Mouse (Mus musculus) midbrain, embryonic 16.5 days (tissue): ENCODE data around the gene Adamtsl5. TPM values are rescaled to one million over a fixed set of nuclear protein-coding genes. Genes with fewer than 3 reads are reported as not detected.

Source experiments
- ATAC-seq: fragments of 200-750 bp; cut with Nextera tagmentation; 2 replicates; pipeline ENCODE4 v1.8.0; 2017; ENCODE audit warnings: moderate TSS enrichment
- H3K27ac ChIP-seq: fragments of 300-500 bp; sonication (generic); 2 replicates; pipeline ENCODE4 v1.5.1; 2014; ENCODE audit warnings: mild to moderate bottlenecking, low read length, mixed read lengths
- H3K27me3 ChIP-seq: fragments of 300-500 bp; sonication (generic); 2 replicates; pipeline ENCODE4 v1.6.1; 2014; ENCODE audit warnings: low read depth, low read length, mixed read lengths; ENCODE audit not compliant: control insufficient read depth, insufficient read depth
- H3K36me3 ChIP-seq: fragments of 300-500 bp; sonication (generic); 2 replicates; pipeline ENCODE4 v1.6.1; 2014; ENCODE audit warnings: mild to moderate bottlenecking, low read length, moderate library complexity, mixed read lengths; ENCODE audit not compliant: control insufficient read depth, insufficient read depth
- H3K4me1 ChIP-seq: fragments of 300-500 bp; sonication (generic); 2 replicates; pipeline ENCODE4 v1.6.1; 2014; ENCODE audit warnings: mild to moderate bottlenecking, low read length, mixed read lengths; ENCODE audit not compliant: control insufficient read depth, insufficient read depth
- H3K4me2 ChIP-seq: fragments of 300-500 bp; sonication (generic); 2 replicates; pipeline ENCODE4 v1.6.1; 2014; ENCODE audit warnings: mild to moderate bottlenecking, low read length, mixed read lengths
- H3K4me3 ChIP-seq: fragments of 300-500 bp; sonication (generic); 2 replicates; pipeline ENCODE4 v1.5.1; 2014; ENCODE audit warnings: low read depth, mild to moderate bottlenecking, low read length, moderate library complexity, mixed read lengths
- H3K9ac ChIP-seq: fragments of 300-500 bp; sonication (generic); 2 replicates; pipeline ENCODE4 v1.6.1; 2014; ENCODE audit warnings: low read depth, low read length, mixed read lengths
- H3K9me3 ChIP-seq: fragments of 300-500 bp; sonication (generic); replicated peaks from 2 replicates; pipeline ENCODE4 v1.6.1; 2014; ENCODE audit warnings: mild to moderate bottlenecking, low read length, mixed read lengths; ENCODE audit not compliant: control insufficient read depth, poor library complexity, severe bottlenecking
- WGBS: fragments of 180-500 bp; shearing (Covaris S2); extraction: QIAGEN DNeasy Blood & Tissue Kit; methylation state at CpG from one replicate; pipeline ENCODE4 v1.1.7; 2014; 5-methylcytosine and 5-hydroxymethylcytosine counted together
- polyA plus RNA-seq: library from polyadenylated mRNA; unstranded; fragments of >200 nt; fragmentation: Nextera tagmentation; extraction: Ambion mirVana; gene quantifications from 2 replicates; pipeline ENCODE4 v1.2.1, GENCODE M21; 2015

The Adamtsl5 gene
- polyA plus RNA-seq, 1 experiment from 2014 or later, result 0.38 TPM

DNA sequence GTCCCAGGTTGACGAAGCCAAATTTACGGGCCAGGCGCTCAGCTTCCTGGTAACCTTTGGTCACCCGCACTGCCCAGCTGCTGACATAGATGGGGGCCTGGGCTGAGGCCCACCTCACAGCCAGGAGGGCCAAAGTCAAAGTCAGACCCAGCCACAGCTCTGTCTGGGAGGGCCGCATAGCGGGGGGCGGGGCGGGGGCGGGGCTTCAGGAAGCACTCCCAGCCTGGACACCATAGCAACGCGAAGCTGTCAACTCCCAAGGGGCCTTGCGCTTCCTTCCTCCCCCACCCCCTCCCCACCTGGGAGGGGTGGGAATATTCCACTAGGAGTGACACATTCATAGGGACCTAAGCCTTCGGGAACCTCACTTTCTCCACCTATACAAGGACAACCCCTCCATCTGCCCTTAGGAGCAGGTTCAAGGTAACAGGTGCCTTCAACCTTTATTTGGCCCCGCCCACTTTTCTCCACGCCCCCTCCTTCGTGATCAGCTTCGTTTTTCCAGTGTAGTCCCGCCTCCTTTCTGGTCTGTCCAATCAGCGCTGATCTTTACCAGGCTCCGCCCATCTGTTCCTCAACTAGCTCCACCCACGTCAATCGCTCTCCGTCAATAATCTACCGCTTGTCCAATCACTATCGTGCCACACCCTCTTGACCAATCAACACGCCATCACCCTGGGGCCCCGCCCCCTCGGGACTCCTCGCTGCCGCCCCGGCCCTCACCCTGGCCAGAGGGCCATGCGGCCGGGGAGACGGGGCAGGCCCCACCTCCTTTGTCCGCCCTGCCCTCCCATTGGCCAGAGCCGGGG lies 18.7 kb downstream of the Adamtsl5 start, which contains the start of the genes Pcsk4 and Reep6:
Pcsk4 (minus strand) TSS at position 226 of the 809 bp plus-strand sequence.
Reep6 (plus strand) TSS at position 681 of the 809 bp plus-strand sequence.
- Histone ChIP-seq H3K9ac (peak within 1 kb of the TSS; percentile 51), H3K4me3 (peak within 1 kb of the TSS; percentile 40), H3K9me3 (no peaks in the 10 kb centered on the region), H3K27ac (no peak within 1 kb of the TSS), H3K4me1 (peaks cover 8% of the 10 kb centered on the region; the same call in 1 of the 2 replicates), H3K36me3 (no peaks in the 10 kb centered on the region), H3K27me3 (no peaks in the 10 kb centered on the region; the same call in 1 of the 2 replicates), H3K4me2 (peak within 1 kb of the TSS; percentile 79)
- WGBS, result 5% methylated on average over 35 of the region's 36 CpGs
- peak; percentile 93 for ATAC-seq

DNA sequence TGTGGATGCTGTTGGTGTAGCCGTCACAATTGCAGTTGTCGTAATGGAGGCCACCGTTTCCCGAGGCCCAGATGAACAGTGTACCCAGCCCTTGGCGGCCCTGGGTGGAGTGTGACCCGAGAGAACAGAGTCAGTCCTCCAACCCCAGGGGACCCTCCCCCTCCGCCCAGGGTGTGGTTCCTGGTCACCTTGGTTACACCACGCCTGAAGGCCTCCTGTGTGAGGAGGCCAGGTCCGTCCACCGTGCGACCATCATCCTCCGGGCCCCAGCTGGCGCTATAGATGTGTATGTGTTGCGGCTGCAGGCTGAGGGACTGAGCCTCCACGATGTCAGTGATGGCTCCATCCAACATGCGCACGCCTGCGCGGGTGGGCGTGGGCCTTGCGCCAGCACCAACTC lies 23.2 kb downstream of the Adamtsl5 start:
- no peak overlapping the region for H3K9ac ChIP-seq
- no peaks in the 10 kb centered on the region for H3K27me3 ChIP-seq
- H3K4me2 ChIP-seq, result no peak overlapping the region
- no peaks in the 10 kb centered on the region for H3K36me3 ChIP-seq
- ATAC-seq, result no peak
- H3K4me1 ChIP-seq, result peaks cover 15% of the 10 kb centered on the region
- H3K4me3 ChIP-seq, result no peak overlapping the region
- 86% methylated on average over 21 of the region's 21 CpGs for WGBS
- no peaks in the 10 kb centered on the region for H3K9me3 ChIP-seq
- H3K27ac ChIP-seq, result no peak overlapping the region

DNA sequence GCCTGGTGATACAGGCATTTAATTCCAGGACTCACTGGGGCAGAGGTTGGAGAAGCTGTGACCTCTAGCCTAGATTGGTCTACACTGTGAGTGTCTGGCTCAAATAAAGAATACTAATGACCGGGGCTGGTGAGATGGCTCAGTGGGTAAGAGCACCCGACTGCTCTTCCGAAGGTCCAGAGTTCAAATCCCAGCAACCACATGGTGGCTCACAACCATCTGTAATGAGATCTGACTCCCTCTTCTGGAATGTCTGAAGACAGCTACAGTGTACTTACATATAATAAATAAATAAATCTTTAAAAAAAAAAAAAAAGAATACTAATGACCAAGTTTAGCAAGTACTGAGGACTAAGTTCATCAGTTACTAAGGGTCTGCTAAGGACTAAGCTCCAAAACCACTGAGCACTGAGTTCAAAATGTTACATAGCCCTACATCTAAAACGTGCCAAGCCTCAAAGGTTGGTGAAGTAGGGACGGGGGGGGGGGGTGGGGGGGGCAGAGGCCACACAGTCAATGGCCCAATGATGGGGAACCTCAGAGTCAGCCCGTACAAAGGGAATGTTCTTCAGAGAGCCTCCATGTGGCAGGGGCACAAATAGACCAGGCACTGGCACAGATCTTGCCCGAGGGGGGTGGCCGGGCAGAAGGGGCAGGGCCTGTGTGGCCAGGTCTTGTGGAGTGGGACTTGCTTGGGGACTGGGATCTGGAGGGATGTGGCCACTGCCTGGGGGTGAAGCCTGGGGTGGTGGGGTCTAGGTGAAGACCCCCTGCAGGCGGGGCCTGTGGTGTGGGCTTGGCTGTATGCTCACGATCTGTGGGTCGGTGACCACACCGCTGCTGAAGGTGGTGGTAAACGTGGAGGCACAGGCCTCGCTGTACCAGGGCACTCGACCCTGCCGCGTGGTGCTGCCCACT lies 23.8 kb downstream of the Adamtsl5 start:
- 86% methylated on average over 17 of the region's 17 CpGs for WGBS
- H3K36me3 ChIP-seq, result no peaks in the 10 kb centered on the region
- H3K9ac ChIP-seq, result no peak overlapping the region
- peak overlapping the region; percentile 76 for H3K4me2 ChIP-seq
- no peak for ATAC-seq
- H3K4me3 ChIP-seq, result no peak overlapping the region
- peaks cover 19% of the 10 kb centered on the region for H3K4me1 ChIP-seq
- no peak overlapping the region for H3K27ac ChIP-seq
- H3K9me3 ChIP-seq, result no peaks in the 10 kb centered on the region
- no peaks in the 10 kb centered on the region for H3K27me3 ChIP-seq

DNA sequence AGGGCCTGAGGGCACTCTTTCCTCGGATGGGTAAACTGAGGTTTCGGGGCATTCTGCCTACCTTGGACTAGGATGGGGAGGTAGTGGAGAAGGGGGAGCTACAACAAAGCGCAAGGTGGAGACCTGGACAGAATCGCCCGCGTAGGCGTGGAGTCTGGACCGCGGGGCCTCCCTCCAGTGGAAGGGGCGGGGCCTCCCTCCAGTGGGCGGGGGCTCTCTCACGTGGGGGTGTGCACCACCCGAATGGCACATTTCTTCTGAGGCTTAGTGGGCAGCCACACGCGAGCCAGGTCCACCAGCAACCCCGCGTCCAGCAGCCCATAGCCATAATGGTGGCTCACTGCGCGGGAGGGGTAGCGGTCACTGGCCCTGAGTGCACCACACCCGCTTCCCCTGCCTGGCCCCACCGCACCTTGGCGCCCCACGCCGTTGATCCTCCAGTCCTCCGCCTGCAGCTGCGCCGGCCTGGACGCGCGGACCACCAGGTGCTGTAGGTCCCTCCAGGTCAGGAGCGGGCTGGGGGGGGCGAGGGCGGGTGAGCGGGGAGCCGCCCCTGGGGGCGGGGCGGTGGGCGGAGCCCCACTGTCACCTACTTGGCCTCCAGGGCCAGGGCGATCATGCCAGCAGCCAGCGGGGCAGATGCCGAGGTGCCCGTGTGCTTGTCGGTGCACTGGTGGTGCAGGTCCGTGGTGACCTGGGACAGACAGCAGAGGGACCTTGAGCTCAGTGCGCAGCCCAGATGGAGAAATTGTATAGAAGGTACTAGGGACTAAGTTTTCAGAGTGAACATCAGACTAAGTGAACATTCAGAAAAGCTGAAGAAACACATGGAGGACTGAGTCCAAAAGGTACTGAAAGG lies 24.7 kb downstream of the Adamtsl5 start:
- H3K4me2 ChIP-seq, result peak overlapping the region; percentile 76
- no peaks in the 10 kb centered on the region for H3K9me3 ChIP-seq
- peaks cover under 1% of the 10 kb centered on the region; the same call in 1 of the 2 replicates for H3K36me3 ChIP-seq
- H3K27ac ChIP-seq, result no peak overlapping the region
- ATAC-seq, result no peak
- H3K27me3 ChIP-seq, result no peaks in the 10 kb centered on the region
- peak overlapping the region; percentile 62 for H3K9ac ChIP-seq
- peaks cover 18% of the 10 kb centered on the region for H3K4me1 ChIP-seq
- 2% methylated on average over 42 of the region's 46 CpGs for WGBS
- H3K4me3 ChIP-seq, result peak overlapping the region; percentile 43

DNA sequence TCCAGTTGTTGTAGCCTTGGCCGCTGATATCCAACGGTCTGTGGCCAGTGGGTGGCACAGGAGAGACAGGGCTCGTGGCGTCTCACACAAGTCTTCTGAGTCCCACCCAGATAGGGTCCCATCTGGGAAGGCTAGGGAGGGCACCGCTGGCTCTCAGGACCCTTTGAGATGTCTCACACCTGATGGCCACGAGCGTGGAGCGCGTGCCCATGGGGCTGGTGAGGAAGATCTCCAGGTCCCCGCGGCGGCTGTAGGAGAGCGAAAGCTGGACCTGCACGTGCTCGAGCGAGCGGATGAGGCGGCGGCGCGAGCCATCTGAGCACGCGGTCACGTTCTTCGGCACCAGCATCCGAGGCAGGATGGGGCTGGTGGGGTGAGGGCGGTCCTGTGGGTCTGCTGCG lies 25.4 kb downstream of the Adamtsl5 start:
- 5% methylated on average over 28 of the region's 28 CpGs for WGBS
- Histone ChIP-seq H3K4me3 (peak overlapping the region; percentile 43), H3K36me3 (peaks cover 4% of the 10 kb centered on the region; the same call in 1 of the 2 replicates), H3K27me3 (no peaks in the 10 kb centered on the region), H3K4me2 (peak overlapping the region; percentile 76), H3K9ac (peak overlapping the region; percentile 62), H3K9me3 (no peaks in the 10 kb centered on the region), H3K4me1 (peaks cover 18% of the 10 kb centered on the region), H3K27ac (no peak overlapping the region)
- ATAC-seq, result no peak; the same call in 1 of the 2 replicates

DNA sequence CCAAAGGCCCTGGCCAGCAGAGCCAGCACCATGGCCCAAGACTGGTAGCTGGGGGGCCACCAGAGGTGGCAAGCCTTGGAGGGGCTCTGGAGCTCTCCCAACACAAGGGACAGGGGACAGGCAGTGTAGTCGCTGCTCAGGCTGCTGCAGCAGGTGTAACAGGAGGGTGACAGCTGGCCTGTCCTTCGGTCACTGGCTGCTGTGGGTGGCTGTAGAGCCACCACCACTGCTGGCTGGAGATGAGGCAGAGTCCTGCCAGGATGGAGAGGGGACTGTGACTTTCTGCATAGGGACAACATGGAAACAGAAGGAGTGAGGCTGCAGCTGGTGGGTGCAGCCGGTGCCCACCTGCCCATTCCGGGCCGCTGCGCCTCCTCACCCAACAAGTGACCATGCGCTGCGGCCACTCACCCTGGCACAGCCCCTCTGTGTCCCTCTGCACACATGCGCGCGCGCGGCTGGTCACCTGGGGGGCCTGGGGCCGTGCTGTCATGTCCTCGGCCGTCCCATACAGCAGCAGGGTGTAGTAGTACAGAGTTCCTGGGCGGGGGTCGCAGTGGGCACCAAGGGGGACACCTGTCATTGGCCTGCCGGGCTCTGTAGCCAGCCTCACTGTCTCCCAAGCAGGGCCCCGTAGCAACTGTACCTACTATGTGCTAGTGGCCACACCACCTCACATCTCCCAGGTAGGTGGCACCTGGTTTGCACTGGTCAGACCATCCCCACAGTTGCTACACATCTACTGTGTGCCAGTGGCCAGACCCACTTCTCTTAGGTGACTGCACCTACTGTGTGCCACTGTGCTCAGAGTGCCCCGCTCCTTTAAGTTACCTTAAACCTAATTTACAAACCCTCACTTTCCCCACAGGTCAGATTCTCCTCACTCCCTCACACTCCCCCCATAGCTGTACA lies 26.3 kb downstream of the Adamtsl5 start:
- 93% methylated on average over 21 of the region's 21 CpGs for WGBS
- H3K9ac ChIP-seq, result no peak overlapping the region
- H3K9me3 ChIP-seq, result no peaks in the 10 kb centered on the region
- H3K27me3 ChIP-seq, result no peaks in the 10 kb centered on the region
- peaks cover 11% of the 10 kb centered on the region; the same call in 1 of the 2 replicates for H3K36me3 ChIP-seq
- peak overlapping the region; percentile 76; the same call in 1 of the 2 replicates for H3K4me2 ChIP-seq
- no peak overlapping the region for H3K4me3 ChIP-seq
- ATAC-seq, result no peak
- peaks cover 18% of the 10 kb centered on the region for H3K4me1 ChIP-seq
- no peak overlapping the region for H3K27ac ChIP-seq

DNA sequence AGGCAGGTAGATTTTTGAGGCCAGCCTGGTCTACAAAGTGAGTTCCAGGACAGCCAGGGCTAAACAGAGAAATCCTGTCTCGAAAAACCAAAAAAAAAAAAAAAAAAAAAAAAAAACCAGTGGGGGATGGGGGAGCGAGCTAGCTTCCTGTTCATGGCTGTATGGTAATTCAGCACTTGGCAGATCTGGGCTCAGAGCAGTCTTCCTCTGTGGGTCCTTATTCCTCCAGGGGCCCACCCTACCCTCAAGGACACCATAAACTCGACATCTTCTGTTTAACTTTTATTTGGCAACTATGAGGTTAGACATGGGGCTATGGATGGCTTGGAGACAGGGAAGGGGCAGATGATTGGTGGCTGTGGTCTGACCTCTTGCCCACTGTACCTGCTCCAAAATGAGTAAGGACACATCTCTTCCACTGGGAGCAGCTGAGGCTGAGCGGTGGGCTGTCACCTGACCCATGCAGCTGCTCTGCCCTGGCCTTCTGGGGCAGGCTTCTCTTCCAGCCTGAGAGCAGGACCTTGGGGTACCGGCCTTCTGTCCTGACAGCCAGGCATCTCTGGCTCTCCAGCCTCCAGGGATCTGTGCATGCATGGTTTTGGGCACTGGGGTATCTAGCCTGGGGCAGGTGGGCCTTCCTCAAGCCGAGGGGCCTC lies 27.1 kb downstream of the Adamtsl5 start:
- Histone ChIP-seq H3K4me3 (no peak overlapping the region), H3K4me2 (no peak overlapping the region), H3K9ac (no peak overlapping the region), H3K36me3 (peaks cover 16% of the 10 kb centered on the region), H3K4me1 (peaks cover 18% of the 10 kb centered on the region), H3K27me3 (no peaks in the 10 kb centered on the region), H3K27ac (no peak overlapping the region), H3K9me3 (no peaks in the 10 kb centered on the region)
- WGBS, result 81% methylated on average over 6 of the region's 6 CpGs
- no peak for ATAC-seq
